Mouse (Mus musculus): ENCODE measurements around the gene Oxtr.

DNA sequence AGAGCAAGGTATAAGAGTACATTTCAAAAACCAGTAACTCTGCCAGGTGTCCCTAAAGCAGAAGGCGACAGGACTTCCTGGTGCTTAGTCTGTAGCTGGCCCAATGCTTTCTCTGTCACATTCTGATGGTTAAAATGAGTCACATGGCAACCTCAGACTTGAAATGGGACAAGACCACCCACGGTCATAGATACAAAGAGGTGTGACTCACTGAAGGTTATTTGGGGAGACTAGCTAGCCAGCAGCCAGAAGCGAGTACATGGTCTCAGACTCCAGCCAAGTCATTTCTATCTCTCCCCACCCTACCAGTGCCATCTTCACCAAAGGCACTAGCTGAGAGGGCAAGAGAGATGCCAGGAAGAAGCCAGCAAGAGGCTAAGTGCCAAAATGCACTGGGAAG lies 24.3 kb downstream of the Oxtr start:
- TF ChIP-seq CTCF (IDR thresholded peaks at IDR 0.05; ENCODE audit: low read depth) (no peak), EP300 (optimal IDR thresholded peaks at IDR 0.05) (no peak)
